Mouse (Mus musculus) CH12.LX (cell line): ENCODE measurements around the gene Pirt. TPM values are rescaled to one million over a fixed set of nuclear protein-coding genes. Genes with fewer than 3 reads are reported as not detected.

ENCODE experiments used
- DNase-seq: peaks from one replicate; pipeline ENCODE4 v3.0.0-alpha.2; 2013; ENCODE audit errors: extremely low read depth
- H3K27ac ChIP-seq: 2 replicates; pipeline ENCODE4 v1.5.1; 2012; ENCODE audit warnings: low read depth, mild to moderate bottlenecking, control low read depth, moderate library complexity; ENCODE audit not compliant: insufficient read depth
- H3K27me3 ChIP-seq: replicated peaks from 2 replicates; pipeline ENCODE3; 2012; ENCODE audit warnings: inconsistent platforms
- H3K36me3 ChIP-seq, 2 experiments: replicated peaks in 1 of 2; 2 replicates each; pipeline versions ENCODE3 to v1.6.1; 2012; ENCODE audit warnings: inconsistent platforms in 1 of 2, low read length in 1 of 2, mild to moderate bottlenecking in 1 of 2, mixed read lengths in 1 of 2, moderate library complexity in 1 of 2; ENCODE audit not compliant: control insufficient read depth in 1 of 2, insufficient read depth in 1 of 2
- H3K4me1 ChIP-seq, 2 experiments: 2 replicates each; pipeline ENCODE4 v1.6.1; 2012; ENCODE audit warnings: inconsistent platforms in 1 of 2, moderate library complexity in 1 of 2; ENCODE audit not compliant: insufficient read depth in 2 of 2, control insufficient read depth in 1 of 2
- H3K4me2 ChIP-seq: 2 replicates; pipeline ENCODE4 v1.6.1; 2012; ENCODE audit warnings: low read depth, mild to moderate bottlenecking, control low read depth; ENCODE audit not compliant: poor library complexity, insufficient read depth, severe bottlenecking
- H3K4me3 ChIP-seq, 3 experiments: fragments of 150-350 bp in 1 of 3; sonication (generic) in 1 of 3; replicated peaks in 1 of 3; 2 replicates each; pipeline versions ENCODE3 to v1.5.1; 2011 to 2012; ENCODE audit warnings: low read depth in 2 of 3, low read length in 2 of 3, mild to moderate bottlenecking in 2 of 3, moderate library complexity in 2 of 3, control low read depth in 1 of 3, improper control_type of control experiment in 1 of 3, inconsistent platforms in 1 of 3, mixed read lengths in 1 of 3; ENCODE audit not compliant: poor library complexity in 1 of 3
- H3K79me2 ChIP-seq: replicated peaks from 2 replicates; pipeline ENCODE4 v1.6.1; 2012; ENCODE audit warnings: mild to moderate bottlenecking, moderate library complexity; ENCODE audit not compliant: control insufficient read depth, poor library complexity, insufficient read depth, severe bottlenecking; ENCODE audit errors: extremely low read depth
- H3K9ac ChIP-seq: 2 replicates; pipeline ENCODE4 v1.6.1; 2012; ENCODE audit warnings: low read depth, mild to moderate bottlenecking, control low read depth, moderate library complexity; ENCODE audit not compliant: insufficient read depth
- H3K9me3 ChIP-seq: replicated peaks from 2 replicates; pipeline ENCODE3; 2012; ENCODE audit warnings: low read length, inconsistent platforms, mixed read lengths
- ELF1 ChIP-seq: IDR thresholded peaks from 2 replicates; pipeline ENCODE4 v1.6.1; 2014; ENCODE audit warnings: low read depth, mild to moderate bottlenecking, inconsistent platforms, low read length, improper control_type of control experiment
- EP300 ChIP-seq: IDR thresholded peaks from 2 replicates; pipeline ENCODE4 v1.6.1; 2011; ENCODE audit warnings: low read length, improper control_type of control experiment
- GABPA ChIP-seq: IDR thresholded peaks from 2 replicates; pipeline ENCODE4 v1.6.1; 2012; ENCODE audit warnings: low read depth, low read length, improper control_type of control experiment, inconsistent platforms; ENCODE audit not compliant: insufficient replicate concordance
- JUN ChIP-seq: IDR thresholded peaks from 2 replicates; pipeline ENCODE4 v1.6.1; 2011; ENCODE audit warnings: low read depth, mild to moderate bottlenecking, low read length, improper control_type of control experiment, moderate library complexity; ENCODE audit not compliant: insufficient read depth
- KAT2A ChIP-seq: IDR thresholded peaks from 2 replicates; pipeline ENCODE4 v1.6.1; 2012; ENCODE audit warnings: low read length, improper control_type of control experiment, inconsistent platforms; ENCODE audit not compliant: insufficient replicate concordance
- MAFK ChIP-seq: IDR thresholded peaks from 2 replicates; pipeline ENCODE4 v1.6.1; 2011; ENCODE audit warnings: low read length, improper control_type of control experiment; ENCODE audit not compliant: insufficient replicate concordance
- MAX ChIP-seq: IDR thresholded peaks from 2 replicates; pipeline ENCODE4 v1.6.1; 2011; ENCODE audit warnings: low read length, improper control_type of control experiment
- MAZ ChIP-seq: IDR thresholded peaks from 2 replicates; pipeline ENCODE4 v1.6.1; 2012; ENCODE audit warnings: low read depth, mild to moderate bottlenecking, inconsistent platforms, low read length, improper control_type of control experiment, moderate library complexity
- NELFE ChIP-seq: IDR thresholded peaks from 2 replicates; pipeline ENCODE4 v1.6.1; 2011; ENCODE audit warnings: low read depth, low read length, improper control_type of control experiment
- NRF1 ChIP-seq: IDR thresholded peaks from 2 replicates; pipeline ENCODE4 v1.6.1; 2014; ENCODE audit warnings: low read depth, mild to moderate bottlenecking, inconsistent platforms, low read length, improper control_type of control experiment, moderate library complexity
- RAD21 ChIP-seq: IDR thresholded peaks from 2 replicates; pipeline ENCODE4 v1.6.1; 2011; ENCODE audit warnings: low read depth, mild to moderate bottlenecking, low read length, improper control_type of control experiment, moderate library complexity
- RCOR1 ChIP-seq: conservative IDR thresholded peaks from 2 replicates; pipeline ENCODE4 v1.6.1; 2012; ENCODE audit warnings: low read depth, mild to moderate bottlenecking, inconsistent platforms, low read length, improper control_type of control experiment
- SMC3 ChIP-seq: IDR thresholded peaks from 2 replicates; pipeline ENCODE4 v1.6.1; 2011; ENCODE audit warnings: low read depth, low read length, improper control_type of control experiment
- TCF12 ChIP-seq: IDR thresholded peaks from 2 replicates; pipeline ENCODE4 v1.6.1; 2014; ENCODE audit warnings: low read depth, mild to moderate bottlenecking, inconsistent platforms, low read length, improper control_type of control experiment
- USF1 ChIP-seq: IDR thresholded peaks from 2 replicates; pipeline ENCODE4 v1.6.1; 2014; ENCODE audit warnings: low read depth, mild to moderate bottlenecking, inconsistent platforms, low read length, improper control_type of control experiment
- ZC3H11A ChIP-seq: IDR thresholded peaks from 2 replicates; pipeline ENCODE4 v1.6.1; 2012; ENCODE audit warnings: low read depth, mild to moderate bottlenecking, inconsistent platforms, low read length, improper control_type of control experiment
- ZMIZ1 ChIP-seq: IDR thresholded peaks from 2 replicates; pipeline ENCODE4 v1.6.1; 2012; ENCODE audit warnings: low read depth, mild to moderate bottlenecking, inconsistent platforms, low read length, improper control_type of control experiment
- ZNF384 ChIP-seq: IDR thresholded peaks from 2 replicates; pipeline ENCODE4 v1.6.1; 2012; ENCODE audit warnings: low read depth, low read length, improper control_type of control experiment, inconsistent platforms
- dilution Hi-C: fragments of 300-500 bp; cut with MboI; formaldehyde crosslinking; loops from 2 replicates; pipeline ENCODE4 v1.14.3; 2020; ENCODE audit warnings: low sequenced_read_pairs; ENCODE audit not compliant: extremely low pct_unique_long_range_greater_than_20kb, extremely low pct_ligation_motif_present
- in situ Hi-C: fragments of 300-500 bp; cut with MboI; formaldehyde crosslinking; loops from 3 replicates; pipeline ENCODE4 v1.14.3; 2019; ENCODE audit warnings: low sequenced_read_pairs, low pct_ligation_motif_present, low pct_unique_long_range_greater_than_20kb, mixed read lengths
- polyA plus RNA-seq: library from polyadenylated mRNA; unstranded; fragments of >175 nt; gene quantifications from 2 replicates; pipeline ENCODE4 v1.2.1, GENCODE M21; 2012; ENCODE audit warnings: low read depth; ENCODE audit not compliant: insufficient read length
- total RNA-seq, 2 experiments: library from RNA; depleted of rRNA; stranded (reverse); fragments of 300-350 nt in 1 of 2; fragments of >200 nt in 1 of 2; gene quantifications; 2 replicates each; pipeline ENCODE4 v1.2.3; 2012 to 2014

Gene Pirt
- total and polyA plus RNA-seq, 3 experiments = not detected

DNA sequence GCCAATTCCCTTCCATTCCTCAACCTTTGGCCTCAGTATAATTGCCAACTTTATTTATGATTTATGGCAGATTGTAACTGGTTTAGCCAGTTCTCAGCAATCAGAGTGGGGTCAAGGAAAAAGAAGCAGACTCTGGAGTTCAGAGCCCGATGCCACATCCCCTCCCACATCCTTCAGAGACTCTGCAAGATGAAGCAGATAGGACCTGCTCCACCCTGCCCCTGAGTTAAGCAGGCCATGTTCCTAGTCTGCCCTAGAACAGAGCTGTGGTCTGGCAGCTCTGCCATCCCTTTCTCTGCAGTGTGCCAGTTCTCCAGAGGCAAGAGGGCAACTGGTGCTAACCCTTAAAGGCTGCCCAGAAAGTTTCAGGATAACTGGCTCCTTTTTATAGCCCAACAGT, 49.0 kb downstream of the Pirt start:
- Histone ChIP-seq H3K27ac (no peak overlapping the region), H3K4me2 (no peak overlapping the region), H3K4me1 (0 out of 4 replicates have a peak, but pooled peaks cover 0 to 3% of the 10 kb centered on the region in 2 experiments), H3K4me3 (no peak overlapping the region), H3K9ac (no peak overlapping the region), H3K27me3 (peaks cover 35% of the 10 kb centered on the region), H3K79me2 (no peaks in the 10 kb centered on the region), H3K9me3 (no peaks in the 10 kb centered on the region), H3K36me3 (no peaks in the 10 kb centered on the region)
- dilution Hi-C loops (no loop called here), in situ Hi-C loops (no loop called here)
- TF ChIP-seq GABPA = no peak
- TF ChIP-seq ELF1 = no peak
- no peak for TF ChIP-seq RAD21
- TF ChIP-seq MAX = no peak
- TF ChIP-seq MAZ = no peak
- TF ChIP-seq NRF1 = no peak
- no peak for TF ChIP-seq EP300
- no peak for TF ChIP-seq ZMIZ1
- no peak for TF ChIP-seq NELFE
- no peak for TF ChIP-seq MAFK
- no peak for TF ChIP-seq ZC3H11A
- TF ChIP-seq TCF12 = no peak
- TF ChIP-seq JUN = no peak
- DNase-seq = no peak

DNA sequence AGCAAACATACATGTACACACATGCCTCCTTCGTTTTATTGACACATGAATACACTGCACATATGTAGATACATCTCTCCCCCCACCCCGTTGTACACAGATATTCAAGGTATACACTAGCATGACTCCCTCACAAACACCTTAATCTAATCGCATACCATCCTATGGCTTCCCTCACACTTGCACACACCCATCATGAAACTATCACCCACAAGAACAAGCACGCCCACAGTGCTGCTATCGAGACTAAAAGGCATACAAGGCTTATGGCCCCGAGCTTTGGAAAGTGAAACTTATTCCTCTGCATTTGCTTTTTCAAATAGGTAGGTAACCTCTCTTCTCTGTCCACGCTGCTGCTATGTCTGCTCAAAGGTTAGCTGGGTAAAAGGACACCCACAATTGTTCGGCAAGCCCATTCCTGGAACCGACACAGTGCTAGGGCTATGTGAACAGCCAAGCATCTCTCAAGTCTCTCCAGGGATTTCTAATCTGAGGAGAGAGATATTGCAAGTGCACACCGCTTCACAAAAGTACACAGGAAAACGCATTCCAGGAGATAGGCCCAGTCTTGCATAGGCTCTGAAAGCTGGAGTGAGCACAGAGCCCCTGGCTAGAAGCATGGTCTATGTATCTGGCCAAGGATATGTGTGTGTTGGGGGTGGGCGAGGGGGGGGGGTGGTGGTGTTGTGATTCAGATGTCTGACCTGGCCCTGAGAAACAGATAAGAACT, 49.8 kb downstream of the Pirt start:
- Histone ChIP-seq H3K79me2 (no peaks in the 10 kb centered on the region), H3K4me1 (0 out of 4 replicates have a peak, but pooled peaks cover 0 to 3% of the 10 kb centered on the region in 2 experiments), H3K4me3 (no peak overlapping the region), H3K27me3 (peaks cover 38% of the 10 kb centered on the region), H3K27ac (no peak overlapping the region), H3K36me3 (no peaks in the 10 kb centered on the region), H3K4me2 (peak overlapping the region; percentile 31), H3K9me3 (no peaks in the 10 kb centered on the region), H3K9ac (no peak overlapping the region)
- dilution Hi-C loops = no loop called here
- DNase-seq = no peak
- in situ Hi-C loops = no loop called here
- TF ChIP-seq EP300 (no peak), SMC3 (no peak), JUN (no peak), KAT2A (no peak), RCOR1 (no peak), USF1 (no peak), ZNF384 (no peak), TCF12 (no peak), MAX (no peak), RAD21 (no peak)
